Mouse (Mus musculus) fibroblast of lung, adult 2 months (primary cell): ENCODE data around the gene Tbc1d10c.
"Not testable (repeated sequence)": the region's sequence is repeated elsewhere in the genome, so short reads cannot be mapped to it uniquely, and the experiment has no call there.

ENCODE experiments used
- DNase-seq: peaks from one replicate; pipeline ENCODE4 v3.0.0-alpha.2; 2011; ENCODE audit warnings: low read depth

The Tbc1d10c gene

DNA sequence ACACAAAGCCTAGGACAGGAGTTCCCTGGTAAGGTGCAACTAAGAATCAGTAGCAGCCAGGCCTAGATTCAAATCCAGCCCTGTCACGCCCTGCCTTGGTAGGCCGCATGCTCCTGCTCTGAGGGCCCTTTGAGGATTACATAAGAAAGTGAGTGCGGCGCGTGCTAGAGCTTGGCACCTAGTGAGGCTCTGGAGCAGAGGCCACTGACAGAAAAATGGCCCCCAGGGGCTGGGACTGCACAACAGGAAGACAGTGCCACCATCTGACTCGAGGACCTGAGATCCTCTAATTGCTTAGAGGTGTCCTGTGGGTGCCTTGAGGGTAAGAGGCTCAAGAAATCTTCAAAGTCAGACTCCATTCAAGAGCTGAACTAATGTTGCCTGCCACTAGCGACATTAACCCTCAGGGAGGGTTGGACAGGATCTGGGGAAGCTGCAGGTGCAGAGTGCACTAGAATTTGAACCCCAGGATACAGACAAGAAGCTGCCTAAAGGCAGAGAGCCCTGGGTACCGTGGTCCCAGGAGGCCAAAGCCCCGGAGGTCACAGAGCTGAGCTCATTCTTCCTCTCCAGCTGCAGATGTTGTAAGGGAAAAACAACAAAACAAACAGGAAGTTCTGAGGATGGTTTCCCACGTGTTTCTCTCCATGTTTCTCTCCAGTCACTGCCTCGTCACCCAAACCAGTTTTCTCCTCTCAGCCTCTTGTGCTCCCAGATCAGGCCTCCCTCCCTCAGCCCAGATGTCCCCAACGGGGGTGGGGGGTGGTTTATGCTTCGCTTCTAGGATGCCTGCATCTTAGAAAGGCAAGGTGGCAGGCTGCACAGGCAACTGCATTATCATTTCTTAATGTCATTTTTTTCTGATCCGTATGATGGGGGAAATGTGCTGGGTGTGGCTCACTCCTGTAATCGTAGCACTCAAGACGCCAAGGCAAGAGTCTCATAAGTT is 46.3 kb downstream of the Tbc1d10c start:
- no peak for DNase-seq

DNA sequence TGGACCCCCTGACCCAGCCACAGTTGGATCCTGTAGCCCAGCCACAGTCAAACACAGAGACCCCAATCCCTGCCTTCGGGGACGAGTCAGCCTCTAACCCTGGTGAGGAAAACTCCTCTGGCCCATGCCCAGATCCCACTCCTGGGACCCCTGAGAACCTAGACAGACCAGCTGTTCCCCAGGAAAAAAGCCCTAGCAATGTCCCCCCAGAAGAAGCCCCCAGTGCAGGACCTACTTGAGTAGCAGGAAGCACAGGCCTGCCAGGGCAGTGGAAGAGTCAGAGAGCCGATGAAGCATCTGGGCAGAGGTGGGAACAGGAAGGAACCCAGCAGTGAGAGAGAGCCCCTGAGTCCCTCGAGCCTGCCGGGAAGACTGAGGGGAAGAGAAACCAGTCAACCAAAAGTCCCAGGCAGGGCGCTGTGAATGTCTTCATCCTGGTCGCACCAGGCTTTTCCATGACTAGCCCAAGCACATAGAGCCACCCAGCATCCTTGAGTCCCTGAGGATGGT is 47.3 kb downstream of the Tbc1d10c start, which contains the start of gene Cabp4:
TSS of gene Cabp4 (minus strand) at position 275 of the 510 bp plus-strand sequence.
- DNase-seq = no peak

DNA sequence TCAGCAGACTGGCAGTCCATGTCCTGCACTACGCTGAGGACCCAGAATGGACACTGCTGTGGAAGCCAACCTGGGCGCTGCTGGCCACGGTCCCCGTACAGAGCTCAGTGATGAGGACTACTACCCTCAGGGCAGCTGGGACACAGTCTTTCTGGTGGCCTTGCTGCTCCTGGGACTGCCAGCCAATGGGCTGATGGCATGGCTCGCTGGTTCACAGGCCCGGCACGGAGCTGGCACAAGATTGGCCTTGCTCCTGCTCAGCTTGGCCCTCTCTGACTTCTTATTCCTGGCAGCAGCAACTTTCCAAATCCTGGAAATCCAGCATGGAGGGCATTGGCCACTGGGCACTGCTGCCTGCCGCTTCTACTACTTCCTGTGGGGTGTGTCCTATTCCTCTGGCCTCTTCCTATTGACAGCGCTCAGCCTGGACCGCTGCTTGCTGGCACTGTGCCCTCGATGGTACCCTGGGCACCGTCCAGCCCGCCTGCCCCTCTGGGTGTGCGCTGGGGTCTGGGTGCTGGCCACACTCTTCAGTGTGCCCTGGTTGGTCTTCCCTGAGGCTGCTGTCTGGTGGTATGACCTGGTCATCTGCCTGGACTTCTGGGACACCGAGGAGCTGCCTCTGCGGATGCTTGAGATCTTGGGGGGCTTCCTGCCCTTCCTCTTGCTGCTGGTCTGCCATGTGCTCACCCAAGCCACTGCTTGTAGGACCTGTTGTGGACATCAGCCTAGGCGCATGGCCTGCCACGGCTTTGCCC is 48.5 kb downstream of the Tbc1d10c start:
- no peak for DNase-seq

DNA sequence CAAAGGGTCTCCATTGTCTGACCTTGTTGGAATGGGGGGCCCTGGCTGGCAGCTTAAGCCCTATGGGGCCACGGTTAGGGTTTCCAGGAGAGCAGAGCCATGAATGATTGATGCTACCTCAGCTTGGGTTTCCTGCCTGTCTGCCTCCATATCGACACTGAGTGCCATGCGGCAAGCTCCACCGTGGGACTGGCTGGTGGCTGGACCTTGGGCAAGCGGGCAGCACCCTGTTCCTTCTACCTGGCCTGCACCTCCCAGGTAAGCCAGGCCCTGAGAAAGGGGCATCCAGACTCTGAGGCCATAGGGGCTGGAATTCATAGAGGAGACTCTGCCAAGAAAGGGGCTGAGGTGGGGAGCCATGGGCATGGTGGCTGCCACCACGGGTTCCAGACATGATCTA is 50.9 kb downstream of the Tbc1d10c start:
- no peak for DNase-seq

DNA sequence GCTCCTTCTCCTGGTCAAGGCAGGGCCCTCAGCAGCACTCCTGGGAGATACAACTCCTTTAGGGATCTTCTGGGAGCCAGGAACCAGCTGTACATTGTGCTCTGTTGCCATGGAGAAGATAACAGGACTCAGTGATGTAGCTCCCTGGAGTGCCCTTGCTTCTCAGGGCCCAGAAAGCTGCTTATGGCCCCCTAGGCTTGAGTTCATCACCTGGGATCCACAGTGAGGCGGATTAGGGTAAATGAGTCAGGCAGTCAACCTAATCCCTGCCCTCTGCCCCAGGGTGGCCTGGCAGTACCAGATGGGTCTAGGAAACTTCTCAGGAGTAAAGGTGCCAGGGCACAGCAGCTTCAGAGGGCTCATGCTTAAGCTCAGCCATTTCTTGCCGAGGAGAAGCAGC is 51.6 kb downstream of the Tbc1d10c start, which contains the start of gene Gpr152:
TSS of gene Gpr152 (plus strand) at position 342 of the 400 bp plus-strand sequence.
- DNase-seq = no peak

DNA sequence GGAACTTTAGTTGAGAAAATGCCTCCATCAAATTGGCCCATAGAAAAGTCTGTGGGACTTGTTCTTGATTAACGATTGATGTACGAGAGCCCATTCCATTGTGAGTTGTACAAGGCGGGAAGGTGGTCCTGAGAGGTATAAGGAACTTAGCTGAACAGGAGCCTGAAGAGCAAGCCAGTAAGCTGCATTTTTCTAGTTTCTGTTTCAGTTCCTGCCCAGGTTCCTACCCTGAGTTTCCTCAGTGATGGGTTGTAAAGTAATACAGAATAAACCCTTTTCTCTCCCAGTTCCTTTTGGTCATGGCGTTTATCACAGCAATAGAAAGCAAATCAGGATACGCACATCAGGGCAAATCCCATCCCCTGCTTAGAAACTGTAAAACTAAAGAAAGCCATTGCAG is 53.2 kb downstream of the Tbc1d10c start:
- no peak for DNase-seq

DNA sequence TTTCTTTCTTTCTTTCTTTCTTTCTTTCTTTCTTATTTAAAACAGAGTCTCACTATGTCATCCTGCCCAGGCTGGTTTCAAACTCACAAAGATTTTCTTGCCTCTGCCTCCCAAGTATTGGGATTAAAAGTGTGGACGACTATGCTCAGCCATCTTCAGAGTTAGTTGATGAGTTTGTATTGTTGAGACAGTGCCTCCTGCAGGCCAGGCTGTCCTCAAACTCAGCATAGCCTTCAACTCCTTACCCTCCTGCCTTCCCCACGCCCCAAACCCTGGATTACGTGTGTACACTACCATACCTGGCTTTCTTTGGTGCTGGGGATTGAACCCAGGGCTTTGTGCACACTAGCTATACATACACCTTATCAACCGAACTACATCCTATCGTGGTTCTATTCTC is 54.6 kb downstream of the Tbc1d10c start:
- DNase-seq = no peak

DNA sequence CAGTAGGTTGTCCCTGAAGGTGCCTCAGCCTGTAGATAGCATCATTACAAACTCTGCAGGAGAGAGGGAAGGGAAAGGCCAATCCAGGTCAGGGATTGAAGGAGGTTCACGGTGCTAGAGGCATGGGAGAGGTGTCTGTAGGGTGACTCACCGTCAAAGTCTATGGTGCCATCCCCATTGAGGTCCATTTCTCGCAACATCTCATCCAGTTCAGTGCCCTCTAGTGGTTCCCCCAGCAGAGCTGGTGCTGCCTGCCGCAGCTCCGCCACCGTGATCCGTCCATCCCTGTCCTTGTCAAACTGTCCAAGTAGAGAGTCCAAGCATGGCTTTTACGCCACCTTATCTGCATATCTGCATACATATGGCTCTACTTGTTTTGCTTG is 55.1 kb downstream of the Tbc1d10c start:
- not testable (repeated sequence) for DNase-seq

DNA sequence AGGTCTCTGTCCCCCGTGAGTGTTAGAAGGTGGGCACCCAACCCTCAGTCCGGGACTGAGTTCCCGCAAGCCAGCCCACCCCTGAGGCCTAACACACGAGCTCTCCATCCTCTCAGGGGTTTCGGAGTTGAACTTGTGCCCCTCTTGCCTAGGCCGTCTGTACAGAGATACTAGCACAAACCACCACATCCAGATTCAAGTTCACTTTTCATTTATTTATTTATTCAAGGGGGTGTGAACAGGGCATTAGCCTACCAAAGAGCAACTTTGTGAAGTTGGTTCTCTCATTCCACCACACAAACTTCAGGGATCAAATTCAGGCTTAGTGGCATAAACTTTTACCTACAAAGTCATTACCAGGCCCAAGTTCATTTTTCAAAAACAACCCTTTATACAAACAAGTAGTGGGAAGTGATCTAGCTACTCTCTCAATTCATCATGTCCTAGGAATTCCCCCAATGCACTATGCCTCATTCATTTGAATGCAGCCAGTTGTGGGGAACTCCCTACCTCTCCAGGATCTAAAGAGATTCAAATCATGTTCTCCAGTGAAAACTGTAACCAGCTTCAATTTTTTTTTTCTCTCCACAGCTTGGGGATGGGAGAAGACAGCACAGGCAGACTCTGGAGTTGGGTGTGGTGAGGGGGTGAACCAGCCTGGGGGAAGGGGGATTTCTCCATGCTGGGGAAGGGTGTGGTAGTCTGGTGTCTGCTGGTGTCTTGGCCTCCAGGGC is 55.7 kb downstream of the Tbc1d10c start:
- DNase-seq = not testable (repeated sequence)

DNA sequence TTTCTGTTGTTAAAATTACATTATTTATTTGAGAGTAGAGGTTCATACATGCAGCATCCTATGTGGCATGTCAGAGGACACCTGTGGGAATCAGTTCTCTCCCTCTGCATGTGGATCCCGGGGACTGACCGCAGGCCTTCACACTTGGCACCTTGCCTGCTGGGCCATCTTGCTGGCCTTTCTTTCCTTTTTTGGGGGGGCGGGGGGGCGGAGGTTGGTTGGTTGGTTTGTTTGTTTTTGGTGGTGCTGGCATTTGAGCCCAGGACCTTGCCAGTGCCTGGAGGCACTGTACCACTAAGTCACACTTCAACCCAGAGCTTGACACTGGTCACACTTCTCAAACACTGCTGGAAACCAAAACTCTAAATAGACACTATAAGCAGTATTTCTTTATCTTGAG is 56.7 kb downstream of the Tbc1d10c start:
- no peak for DNase-seq
